8 mouse cellular contexts compared by ENCODE assay signal in the genomic region with DNA sequence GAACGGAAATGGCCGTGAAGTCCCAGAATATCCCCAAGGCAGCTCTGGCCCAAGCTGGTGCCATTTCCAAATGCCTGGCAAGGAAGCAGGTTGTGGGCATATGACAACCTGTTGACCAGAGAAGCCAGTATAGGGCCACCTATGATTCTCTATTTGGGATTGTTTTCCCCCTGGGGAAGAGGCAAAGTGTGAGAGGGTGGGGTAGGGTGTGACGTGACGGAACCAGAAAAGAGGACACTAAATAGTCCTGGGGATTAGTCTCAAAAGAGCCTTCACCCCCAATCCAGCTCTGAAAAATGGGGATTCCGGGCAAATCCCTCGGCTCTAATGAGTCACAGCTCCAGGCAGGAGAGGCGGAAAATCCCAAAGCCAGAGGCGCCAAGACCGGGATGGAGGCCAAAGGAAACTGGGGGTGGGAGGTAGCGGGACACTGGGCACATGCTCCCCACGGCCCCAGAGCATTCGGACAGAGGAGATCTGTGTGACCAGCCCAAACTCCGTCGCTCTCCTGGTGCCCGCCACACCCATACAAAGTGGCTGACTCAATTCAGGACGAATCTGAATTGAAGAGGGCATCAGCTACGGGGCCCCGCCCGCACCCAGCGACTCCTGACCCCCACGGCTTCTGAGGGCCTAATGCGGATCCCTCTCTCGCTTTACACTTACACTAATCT. TPM values are rescaled to one million over a fixed set of nuclear protein-coding genes. Genes with fewer than 3 reads are reported as not detected.
DNase-seq lines count a peak whose midpoint lies in the region; ATAC-seq lines count a peak whose summit lies in the region.

No protein-coding gene starts in this region.

- H3K9me3 ChIP-seq in embryonic facial prominence, embryonic 11.5 days (replicated peaks; ENCODE audit: control insufficient read depth, low read length), result no peaks in the 10 kb centered on the region
- no peaks in the 10 kb centered on the region for H3K9me3 ChIP-seq in heart, embryonic 12.5 days (replicated peaks)
- no peaks in the 10 kb centered on the region for H3K9me3 ChIP-seq in kidney, embryonic 15.5 days (replicated peaks)

- no peaks in the 10 kb centered on the region for H3K36me3 ChIP-seq in embryonic facial prominence, embryonic 11.5 days (replicated peaks; ENCODE audit: control insufficient read depth, insufficient read depth, low read depth, low read length)
- peaks cover 10% of the 10 kb centered on the region for H3K36me3 ChIP-seq in heart, embryonic 12.5 days
- H3K36me3 ChIP-seq in kidney, embryonic 15.5 days, result no peaks in the 10 kb centered on the region

- H3K9ac ChIP-seq in embryonic facial prominence, embryonic 11.5 days (replicated peaks; ENCODE audit: low read length), result no peak overlapping the region; the same call in 1 of the 2 replicates
- H3K9ac ChIP-seq in heart, embryonic 12.5 days, result peak overlapping the region; percentile 96
- H3K9ac ChIP-seq in kidney, embryonic 15.5 days, result peak overlapping the region; percentile 56; the same call in 1 of the 2 replicates

- DNase-seq in cerebellum, postnatal 10 days, result peak; percentile 46 to 59
- no peak for DNase-seq in cerebellum, adult 11 months
- DNase-seq in embryonic facial prominence, embryonic 11.5 days (ENCODE audit: low spot score), result no peak
- DNase-seq in lung, postnatal 25 days (ENCODE audit: low spot score), result peak; percentile 61
- no peak for DNase-seq in left cerebral cortex, postnatal 4 days
- DNase-seq in frontal cortex, postnatal 25 days (ENCODE audit: low spot score in 2 of 2), result no peak

- peaks cover 53% of the 10 kb centered on the region for H3K27me3 ChIP-seq in embryonic facial prominence, embryonic 11.5 days (ENCODE audit: control insufficient read depth, insufficient read depth, low read length)
- H3K27me3 ChIP-seq in heart, embryonic 12.5 days (replicated peaks), result 0 out of 2 replicates have a peak, but pooled peaks cover 3% of the 10 kb centered on the region
- H3K27me3 ChIP-seq in kidney, embryonic 15.5 days, result peaks cover 50% of the 10 kb centered on the region

- H3K4me3 ChIP-seq in embryonic facial prominence, embryonic 11.5 days (ENCODE audit: low read depth, low read length), result peak overlapping the region; percentile 36
- peak overlapping the region; percentile 83 for H3K4me3 ChIP-seq in heart, embryonic 12.5 days
- peak overlapping the region; percentile 57 for H3K4me3 ChIP-seq in kidney, embryonic 15.5 days (replicated peaks)

- intact Hi-C loops in left cerebral cortex, postnatal 4 days (cut with DNase I), result no loop called here

- no peak overlapping the region for H3K27ac ChIP-seq in embryonic facial prominence, embryonic 11.5 days (replicated peaks; ENCODE audit: low read depth, low read length)
- H3K27ac ChIP-seq in heart, embryonic 12.5 days (ENCODE audit: poor library complexity, severe bottlenecking), result peak overlapping the region; percentile 74
- 0 out of 2 replicates have a peak overlapping the region, but pooled peaks have one; percentile 52 for H3K27ac ChIP-seq in kidney, embryonic 15.5 days

- no peak overlapping the region for H3K4me2 ChIP-seq in embryonic facial prominence, embryonic 11.5 days (ENCODE audit: low read depth, low read length)
- peak overlapping the region; percentile 89 for H3K4me2 ChIP-seq in heart, embryonic 12.5 days
- H3K4me2 ChIP-seq in kidney, embryonic 15.5 days, result peak overlapping the region; percentile 64

- H3K4me1 ChIP-seq in embryonic facial prominence, embryonic 11.5 days (ENCODE audit: control insufficient read depth, insufficient read depth, low read length), result peaks cover 18% of the 10 kb centered on the region
- H3K4me1 ChIP-seq in heart, embryonic 12.5 days (replicated peaks), result peaks cover 62% of the 10 kb centered on the region
- peaks cover 71% of the 10 kb centered on the region for H3K4me1 ChIP-seq in kidney, embryonic 15.5 days

- ATAC-seq in embryonic facial prominence, embryonic 11.5 days (replicated peaks; ENCODE audit: insufficient number of reproducible peaks, low FRiP score, low TSS enrichment, low read depth), result no peak
- no peak for ATAC-seq in heart, embryonic 12.5 days (ENCODE audit: insufficient number of reproducible peaks, low FRiP score)
- ATAC-seq in kidney, embryonic 15.5 days (replicated peaks; ENCODE audit: low FRiP score), result no peak

- 4% methylated on average over 22 of the region's 23 CpGs for WGBS in embryonic facial prominence, embryonic 11.5 days
- 7% methylated on average over 23 of the region's 23 CpGs for WGBS in heart, embryonic 12.5 days
- 7% methylated on average over 23 of the region's 23 CpGs for WGBS in kidney, embryonic 15.5 days

RNA-seq across cellular contexts. Expression of a gene that starts 18.4 kb away (rescaled TPM):
- polyA plus RNA-seq in embryonic facial prominence, embryonic 11.5 days (2014; fragmentation: Nextera tagmentation; extraction: Ambion mirVana), result 3.4 and 4.5 TPM in 2 replicates
- 54.8 and 58.2 TPM in 2 replicates for polyA plus RNA-seq in heart, embryonic 12.5 days (2016; fragmentation: Nextera tagmentation; extraction: Ambion mirVana)
- 21.4 and 24.6 TPM in 2 replicates for polyA plus RNA-seq in kidney, embryonic 15.5 days (2015; fragmentation: Nextera tagmentation; extraction: Ambion mirVana)
- 1 to 10 TPM; 9.2 to 9.3 TPM for total RNA-seq in left cerebral cortex, postnatal 4 days (2021)

RNA-seq across cellular contexts. Expression of a gene that starts 21.8 kb away (rescaled TPM):
- polyA plus RNA-seq in embryonic facial prominence, embryonic 11.5 days (2014; fragmentation: Nextera tagmentation; extraction: Ambion mirVana), result 47.0 and 49.6 TPM in 2 replicates
- 137 and 141 TPM in 2 replicates for polyA plus RNA-seq in heart, embryonic 12.5 days (2016; fragmentation: Nextera tagmentation; extraction: Ambion mirVana)
- polyA plus RNA-seq in kidney, embryonic 15.5 days (2015; fragmentation: Nextera tagmentation; extraction: Ambion mirVana), result 82.1 and 101 TPM in 2 replicates
- 100 to 1,000 TPM; 171 to 176 TPM for total RNA-seq in left cerebral cortex, postnatal 4 days (2021)

RNA-seq across cellular contexts. Expression of a gene that starts 22.3 kb away (rescaled TPM):
- polyA plus RNA-seq in embryonic facial prominence, embryonic 11.5 days (2014; fragmentation: Nextera tagmentation; extraction: Ambion mirVana), result 1.2 and 1.8 TPM in 2 replicates
- 4.7 and 4.9 TPM in 2 replicates for polyA plus RNA-seq in heart, embryonic 12.5 days (2016; fragmentation: Nextera tagmentation; extraction: Ambion mirVana)
- 4.5 and 5.4 TPM in 2 replicates for polyA plus RNA-seq in kidney, embryonic 15.5 days (2015; fragmentation: Nextera tagmentation; extraction: Ambion mirVana)
- 1 to 10 TPM; 4.9 to 5.2 TPM for total RNA-seq in left cerebral cortex, postnatal 4 days (2021)

RNA-seq across cellular contexts. Expression of a gene that starts 30.1 kb away (rescaled TPM):
- polyA plus RNA-seq in embryonic facial prominence, embryonic 11.5 days (2014; fragmentation: Nextera tagmentation; extraction: Ambion mirVana), result 101 and 102 TPM in 2 replicates
- 85.0 and 89.1 TPM in 2 replicates for polyA plus RNA-seq in heart, embryonic 12.5 days (2016; fragmentation: Nextera tagmentation; extraction: Ambion mirVana)
- 102 and 112 TPM in 2 replicates for polyA plus RNA-seq in kidney, embryonic 15.5 days (2015; fragmentation: Nextera tagmentation; extraction: Ambion mirVana)
- 10 to 100 TPM; 52.2 to 54.0 TPM for total RNA-seq in left cerebral cortex, postnatal 4 days (2021)

RNA-seq across cellular contexts. Expression of a gene that starts 30.8 kb away (rescaled TPM):
- polyA plus RNA-seq in embryonic facial prominence, embryonic 11.5 days (2014; fragmentation: Nextera tagmentation; extraction: Ambion mirVana), result 0.71 and 1.2 TPM in 2 replicates
- 2.2 and 2.5 TPM in 2 replicates for polyA plus RNA-seq in heart, embryonic 12.5 days (2016; fragmentation: Nextera tagmentation; extraction: Ambion mirVana)
- 1.3 and 1.5 TPM in 2 replicates for polyA plus RNA-seq in kidney, embryonic 15.5 days (2015; fragmentation: Nextera tagmentation; extraction: Ambion mirVana)
- total RNA-seq in left cerebral cortex, postnatal 4 days (2021), result 1 to 10 TPM in 1 of 2 experiments, under 1 TPM in 1; 0.56 to 1.2 TPM

Comparison
In these comparisons a context has a peak if more than half of its experiments do, and no peak if none do; other contexts are left out.
1. DNase-seq: peak in cerebellum, postnatal 10 days (2 of 2) and lung, postnatal 25 days (single experiment); none in cerebellum, adult 11 months (single experiment), embryonic facial prominence, embryonic 11.5 days (single experiment), left cerebral cortex, postnatal 4 days (single experiment) and frontal cortex, postnatal 25 days (0 of 2).
2. Peak in every context shown above with its lines, with median percentiles within 50 percentile points of each other: H3K4me3 ChIP-seq.